Mouse (Mus musculus) embryonic stem cell, embryonic (primary cell): Measurements from ENCODE around the gene Tmprss11e.

Source experiments
- CTCF ChIA-PET, 4 experiments: fragments of 300-600 bp in 2 of 4; fragments of 350-600 bp in 2 of 4; sonication (Branson Sonifier 250); formaldehyde crosslinking; loops; one replicate each; lab custom pipeline; 2022; ENCODE audit warnings: inconsistent platforms in 2 of 4; lab: Charles Lee
- POLR2A ChIA-PET, 4 experiments: fragments of 300-600 bp in 2 of 4; fragments of 350-600 bp in 2 of 4; sonication (Branson Sonifier 250); formaldehyde crosslinking; loops; one replicate each; lab custom pipeline; 2022; ENCODE audit warnings: antibody characterized with exemption in 4 of 4, inconsistent platforms in 1 of 4; lab: Charles Lee

The Tmprss11e gene

DNA sequence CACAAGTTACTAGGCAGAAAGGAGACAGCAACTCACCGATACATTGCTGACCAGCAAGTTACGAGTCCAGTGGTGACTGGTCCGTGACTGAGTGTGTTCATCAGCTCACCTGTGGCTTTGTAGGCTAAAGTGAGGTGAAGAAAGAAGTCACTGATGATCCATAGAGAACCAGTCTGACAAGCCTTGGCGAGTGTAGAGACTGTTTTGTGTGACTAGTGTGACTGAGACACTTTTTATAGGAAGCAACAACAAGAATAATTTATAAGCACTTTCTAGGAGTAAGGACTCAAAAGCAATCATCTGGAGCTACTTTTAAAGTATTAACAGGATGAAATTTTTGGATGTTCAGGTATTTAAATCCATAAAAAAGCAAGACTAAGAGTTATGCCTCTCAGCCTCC is at the start of gene Tmprss11e:
Gene Tmprss11e, minus strand, starts transcription at position 101 of the 400 bp plus-strand sequence.
- ChIA-PET CTCF (no interaction called here), POLR2A (interaction anchor here in 1 of 4 experiments (0.6 kb wide), 1 partner anchor 684 kb away, joined by 4 read pairs; no protein-coding TSS in a partner anchor)

- ChIA-PET POLR2A (interaction anchor here (0.7 to 4.0 kb wide), 5 partner anchors 10 to 11 kb away, joined by 3 to 22 read pairs (median 6); partner anchors contain the start of gene Ythdc1 (in 4 of the 4)), CTCF (no interaction called here)
Measured at GRCm38 (mm10) chr5:86792807-86793206, 47.2 kb upstream of the Tmprss11e start.

DNA sequence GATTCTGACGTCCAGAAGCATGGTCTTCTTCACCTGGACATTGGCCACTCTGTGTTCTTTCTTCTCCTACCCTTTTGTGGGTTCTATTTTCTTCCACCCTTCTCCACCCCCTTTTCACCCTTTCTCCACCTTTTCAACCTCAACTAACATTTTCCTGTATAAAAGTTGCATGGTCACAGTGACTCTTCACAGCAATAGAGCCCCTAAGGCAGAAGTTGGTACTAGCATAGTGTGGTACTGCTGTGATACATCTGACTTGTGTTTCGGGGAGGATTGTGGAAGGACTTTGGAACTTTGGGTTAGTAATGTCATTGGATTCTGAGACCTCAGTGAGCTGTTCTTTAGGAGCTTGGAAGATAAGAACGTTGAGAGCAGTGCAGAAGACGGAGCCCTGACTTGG is 46.6 kb upstream of the Tmprss11e start:
- POLR2A ChIA-PET = interaction anchor here (0.7 to 4.0 kb wide), 6 partner anchors 10 to 392 kb away, joined by 3 to 22 read pairs (median 5); partner anchors contain the start of gene Ythdc1 (in 4 of the 4)
- CTCF ChIA-PET = interaction anchor here in 1 of 4 experiments (0.6 kb wide), 1 partner anchor 41 kb away, joined by 3 read pairs; no protein-coding TSS in a partner anchor

GRCm38 (mm10) chr5:86789954-86790353 is 44.3 kb upstream of the Tmprss11e start:
- ChIA-PET CTCF (no interaction called here), POLR2A (no interaction called here)

GRCm38 (mm10) chr5:86786798-86787197 is 41.2 kb upstream of the Tmprss11e start:
- ChIA-PET POLR2A (interaction anchor here in 2 of 4 experiments (0.6 to 1.0 kb wide), 4 partner anchors 16 to 614 kb away, joined by 3 to 4 read pairs (median 4); partner anchors contain the start of genes Uba6 (in 1 of the 2) and Ythdc1 (in 1 of the 2)), CTCF (interaction anchor here in 2 of 4 experiments (0.5 to 0.7 kb wide), 3 partner anchors 24 to 596 kb away, joined by 3 to 4 read pairs (median 4); no protein-coding TSS in a partner anchor)

GRCm38 (mm10) chr5:86784205-86784604 is 38.6 kb upstream of the Tmprss11e start:
- CTCF ChIA-PET = no interaction called here
- POLR2A ChIA-PET = no interaction called here

- POLR2A ChIA-PET = interaction anchor here in 2 of 4 experiments (0.6 to 1.5 kb wide), 3 partner anchors 10 to 27 kb away, joined by 3 to 6 read pairs (median 3); no protein-coding TSS in a partner anchor
- CTCF ChIA-PET = no interaction called here
Measured at GRCm38 (mm10) chr5:86783059-86783458, 37.4 kb upstream of the Tmprss11e start.

DNA sequence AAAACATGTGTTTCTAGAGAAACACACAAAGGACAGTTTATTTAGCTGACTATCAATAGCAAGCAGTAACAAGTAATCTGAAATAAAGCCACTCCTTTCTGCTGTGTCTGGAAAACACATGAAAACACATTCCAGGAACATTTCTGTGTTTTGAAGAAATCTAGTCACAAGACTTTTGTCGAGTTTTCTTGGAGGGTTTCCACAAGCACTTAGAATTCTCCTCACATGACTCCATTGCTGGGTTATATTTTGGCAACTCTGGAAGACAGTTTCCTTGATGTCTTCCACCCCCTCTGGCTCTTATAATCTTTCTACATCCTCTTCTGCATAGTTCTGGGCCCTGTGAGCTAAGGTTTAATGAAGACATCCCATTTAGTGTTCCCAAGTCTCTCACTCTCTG is 32.9 kb upstream of the Tmprss11e start:
- ChIA-PET CTCF (no interaction called here), POLR2A (no interaction called here)

- ChIA-PET CTCF (no interaction called here), POLR2A (no interaction called here)
Measured at GRCm38 (mm10) chr5:86776941-86777340, 31.3 kb upstream of the Tmprss11e start.

DNA sequence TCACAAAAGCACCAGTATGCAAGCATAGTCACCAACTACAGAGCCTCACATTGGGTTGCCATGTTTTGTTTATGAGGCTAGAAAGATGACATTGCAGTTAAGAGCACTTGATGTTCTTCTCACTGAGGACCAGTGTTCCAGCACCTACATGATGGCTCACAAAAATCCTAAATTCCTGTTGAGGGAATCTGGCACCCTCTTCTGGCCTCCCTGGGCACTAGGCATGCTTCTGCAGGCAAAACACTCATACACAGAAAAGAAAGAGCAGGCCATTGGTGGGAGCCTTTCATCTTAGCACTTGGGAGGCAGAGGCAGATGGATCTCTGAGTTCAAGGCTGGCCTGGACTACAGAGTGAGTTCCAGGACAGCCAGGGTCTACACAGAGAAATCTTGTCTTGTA is 25.4 kb upstream of the Tmprss11e start:
- POLR2A ChIA-PET = no interaction called here
- CTCF ChIA-PET = no interaction called here

DNA sequence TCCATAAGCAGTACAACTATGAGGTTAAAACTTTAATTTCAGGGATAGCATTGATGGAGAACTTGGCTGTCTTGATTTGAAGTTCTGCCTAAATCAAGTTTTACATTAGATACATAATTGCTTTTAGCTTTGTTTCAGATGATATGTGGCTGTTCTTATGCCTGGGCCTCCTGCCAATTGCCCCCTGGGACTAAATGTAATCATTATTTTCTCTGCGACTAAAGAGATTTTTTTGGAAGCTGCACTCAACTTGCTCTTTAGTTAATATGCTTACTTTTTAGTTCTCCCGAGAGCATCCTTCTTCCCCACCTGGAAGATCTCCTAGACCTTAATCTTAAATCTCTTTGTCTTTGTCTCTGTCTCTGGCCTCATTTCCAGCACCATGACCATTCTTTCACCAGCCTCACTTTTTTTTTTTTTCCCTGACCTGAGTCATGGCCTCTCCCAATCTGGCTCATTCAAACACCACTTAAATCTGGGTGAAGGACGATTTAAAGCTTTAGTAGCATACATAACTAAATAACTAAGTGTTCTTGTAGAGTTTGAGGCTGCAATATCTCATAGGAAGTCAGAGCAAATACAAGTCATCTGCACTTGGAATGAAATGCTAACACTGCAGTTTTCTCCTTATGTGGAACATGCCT is 23.5 kb upstream of the Tmprss11e start:
- CTCF ChIA-PET = interaction anchor here in 1 of 4 experiments (0.5 kb wide), 1 partner anchor 920 kb away, joined by 5 read pairs; no protein-coding TSS in a partner anchor
- POLR2A ChIA-PET = interaction anchor here in 1 of 4 experiments (0.6 kb wide), 1 partner anchor 11 kb away, joined by 3 read pairs; no protein-coding TSS in a partner anchor

DNA sequence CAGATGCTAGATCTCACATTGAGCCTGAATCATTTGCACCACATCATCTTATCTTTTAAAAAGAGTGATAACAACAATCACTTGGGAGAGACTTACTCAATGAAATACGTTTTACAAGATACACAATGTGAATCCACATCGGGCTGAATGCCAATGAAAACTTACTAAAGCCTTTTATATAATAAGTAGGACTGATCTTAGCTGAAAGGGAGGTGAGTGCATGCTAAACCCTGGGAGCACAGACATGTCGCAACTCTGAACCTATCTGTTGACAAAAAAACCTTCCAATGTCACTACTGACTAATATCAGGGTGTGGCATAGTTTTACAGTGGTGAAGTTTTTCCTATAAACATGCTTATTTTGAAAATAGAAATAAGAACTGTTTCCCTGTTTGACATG is 2.8 kb downstream of the Tmprss11e start:
- CTCF ChIA-PET = no interaction called here
- POLR2A ChIA-PET = no interaction called here

DNA sequence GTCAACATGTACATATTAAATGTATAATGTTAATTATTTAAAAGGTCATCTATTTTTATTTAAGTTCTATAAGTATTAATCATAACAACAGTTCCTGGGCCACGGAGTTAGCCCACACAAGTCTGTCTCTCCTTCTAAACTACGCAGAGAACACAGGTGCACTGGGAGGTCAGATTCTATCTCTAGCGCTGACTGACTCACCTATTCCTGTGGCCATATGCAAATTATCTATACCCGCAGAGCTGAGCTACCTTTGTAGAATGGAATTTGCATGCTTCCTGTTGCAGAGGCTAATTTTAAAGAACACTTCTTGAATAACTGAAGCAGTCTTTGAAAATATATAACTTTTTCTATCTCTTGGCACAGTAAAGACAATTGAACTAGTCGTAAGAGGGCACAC is 4.5 kb downstream of the Tmprss11e start:
- ChIA-PET POLR2A (no interaction called here), CTCF (no interaction called here)

DNA sequence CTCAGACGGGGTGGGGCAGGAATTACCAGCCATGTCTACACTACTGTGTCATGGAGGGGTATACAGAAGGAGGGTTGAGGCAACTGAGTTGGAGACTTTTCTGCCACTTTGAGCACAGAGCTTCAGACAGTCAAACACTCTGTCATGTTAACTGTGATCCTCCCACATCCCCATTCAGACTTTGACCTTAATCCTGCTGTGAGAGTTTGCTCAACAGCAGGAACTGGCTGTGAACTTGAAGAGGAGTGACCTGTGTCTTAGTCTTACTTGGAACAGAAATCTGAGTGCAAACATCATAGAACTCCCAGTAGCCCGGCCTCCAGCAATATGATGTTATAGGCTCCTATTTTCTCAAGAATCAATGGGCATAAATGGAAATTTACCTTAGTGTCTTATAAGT is 9.8 kb downstream of the Tmprss11e start:
- ChIA-PET POLR2A (no interaction called here), CTCF (no interaction called here)

GRCm38 (mm10) chr5:86730587-86730986 is 15.0 kb downstream of the Tmprss11e start:
- CTCF ChIA-PET = no interaction called here
- POLR2A ChIA-PET = no interaction called here

GRCm38 (mm10) chr5:86728574-86728973 is 17.0 kb downstream of the Tmprss11e start:
- POLR2A ChIA-PET = no interaction called here

GRCm38 (mm10) chr5:86727033-86727432 is 18.6 kb downstream of the Tmprss11e start:
- CTCF ChIA-PET = no interaction called here

More at GRCm38 (mm10) chr5:86728574-86728973, 17.0 kb downstream of the Tmprss11e start:
- CTCF ChIA-PET = no interaction called here

GRCm38 (mm10) chr5:86725021-86725420 is 20.6 kb downstream of the Tmprss11e start:
- CTCF ChIA-PET = no interaction called here

More at GRCm38 (mm10) chr5:86727033-86727432, 18.6 kb downstream of the Tmprss11e start:
- POLR2A ChIA-PET = no interaction called here

GRCm38 (mm10) chr5:86722820-86723460 is 22.7 kb downstream of the Tmprss11e start:
- CTCF ChIA-PET = no interaction called here
- POLR2A ChIA-PET = no interaction called here

More at GRCm38 (mm10) chr5:86725021-86725420, 20.6 kb downstream of the Tmprss11e start:
- POLR2A ChIA-PET = no interaction called here

DNA sequence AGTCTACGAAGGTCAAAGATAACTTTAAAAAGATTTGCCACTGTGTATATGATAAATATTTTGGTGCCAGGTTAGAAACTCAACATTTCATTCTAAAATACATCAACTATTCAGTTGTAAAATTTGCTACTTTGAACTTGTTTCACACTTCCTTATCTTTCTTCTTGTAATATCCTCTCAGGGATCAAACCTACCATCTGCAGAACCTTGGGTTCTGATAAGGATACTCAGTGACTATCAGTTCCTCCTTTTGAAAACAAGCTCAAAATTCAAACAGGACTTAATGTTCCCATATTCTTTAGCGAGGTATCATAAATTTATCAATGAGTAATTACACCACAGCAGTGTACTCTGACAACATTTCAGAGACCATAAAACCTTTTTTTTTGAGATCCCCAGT is 30.6 kb downstream of the Tmprss11e start:
- ChIA-PET CTCF (no interaction called here), POLR2A (no interaction called here)
